Mouse (Mus musculus) mesoderm, embryonic 11.5 days (tissue): Measurements from ENCODE around the gene Rhbdf1.

Experiments used
- DNase-seq: peaks from one replicate; pipeline ENCODE4 v3.0.0-alpha.2; 2012; ENCODE audit warnings: low read depth, low spot score

Rhbdf1 gene

GRCm38 (mm10) chr11:32238093-32238860, 16.2 kb upstream of the Rhbdf1 start:
- peak; percentile 66 for DNase-seq

GRCm38 (mm10) chr11:32237411-32237795, 15.3 kb upstream of the Rhbdf1 start:
- no peak for DNase-seq

- DNase-seq: peak; percentile 44
These were observed 14.8 kb upstream of the Rhbdf1 start for GRCm38 (mm10) chr11:32236712-32237410.

DNA sequence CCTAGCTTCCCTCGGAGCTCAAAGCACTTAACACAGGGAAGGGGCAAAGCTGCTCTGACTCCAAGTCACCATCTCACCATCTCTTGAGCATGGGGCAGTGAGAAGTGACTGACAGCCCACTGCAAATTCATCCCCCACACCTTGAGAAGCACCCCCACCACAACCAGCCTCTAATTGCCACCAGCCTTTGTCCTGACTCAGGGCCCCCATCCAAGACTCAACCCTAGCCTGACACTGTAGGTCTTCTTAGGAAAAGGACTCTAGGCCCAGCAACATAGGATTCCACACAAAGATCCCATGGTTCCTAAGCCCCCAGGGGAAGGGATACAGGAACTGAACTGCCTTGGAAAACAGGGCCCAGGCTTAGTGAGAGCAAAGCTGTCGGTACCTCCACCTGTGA, 14.0 kb upstream of the Rhbdf1 start:
- DNase-seq: no peak

DNA sequence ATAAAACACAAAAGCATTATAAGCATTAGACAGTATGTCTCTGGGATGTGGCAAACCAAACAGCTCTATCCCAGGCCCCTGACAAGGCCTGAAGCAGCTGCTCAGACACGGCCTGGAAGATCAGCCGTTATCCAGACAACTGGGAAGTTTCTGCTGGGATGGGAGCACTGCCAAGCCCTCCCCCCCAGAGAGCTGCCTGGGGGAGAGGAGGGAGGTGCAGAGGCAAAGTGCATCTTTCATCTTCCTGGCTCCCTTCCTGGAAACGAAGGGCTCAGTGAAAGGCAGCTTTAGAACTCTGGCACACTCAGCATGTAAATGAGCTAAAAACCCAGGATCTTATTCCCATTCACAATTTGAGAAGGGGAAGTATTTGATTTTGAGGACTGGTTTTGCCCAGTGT, 13.5 kb upstream of the Rhbdf1 start:
- DNase-seq: no peak

DNA sequence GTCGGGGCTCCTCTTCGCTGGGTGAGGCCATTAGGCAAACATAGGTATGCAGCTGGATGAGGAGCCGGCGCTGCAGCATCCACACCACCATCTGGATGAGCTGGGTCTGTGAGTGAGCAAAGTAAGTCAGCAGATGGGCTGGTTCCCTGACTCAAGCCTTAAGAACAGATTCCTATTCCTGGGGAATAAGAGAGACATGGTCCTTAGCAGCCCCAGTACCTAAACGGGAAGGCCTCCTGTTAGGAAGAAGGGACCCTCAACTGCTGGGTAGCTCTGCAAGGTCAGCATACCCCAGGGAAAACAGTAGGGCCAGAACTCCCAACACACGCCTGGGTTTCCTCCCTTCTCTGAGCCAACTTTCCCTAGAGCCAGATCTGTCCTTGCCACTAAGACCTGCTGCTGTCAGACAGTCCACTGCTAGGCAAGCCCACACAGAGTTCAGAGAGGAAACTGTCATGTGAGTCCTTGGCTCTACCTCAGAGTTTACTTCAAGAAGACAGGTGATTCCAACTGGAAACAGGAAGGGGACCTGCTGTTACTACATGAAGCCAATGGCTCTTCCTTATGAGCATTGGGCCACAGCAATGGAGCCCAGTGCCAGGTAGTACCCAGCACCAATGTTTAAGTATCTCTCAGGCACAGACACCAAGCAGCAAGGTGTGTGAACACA, 12.9 kb upstream of the Rhbdf1 start:
- DNase-seq: no peak

DNA sequence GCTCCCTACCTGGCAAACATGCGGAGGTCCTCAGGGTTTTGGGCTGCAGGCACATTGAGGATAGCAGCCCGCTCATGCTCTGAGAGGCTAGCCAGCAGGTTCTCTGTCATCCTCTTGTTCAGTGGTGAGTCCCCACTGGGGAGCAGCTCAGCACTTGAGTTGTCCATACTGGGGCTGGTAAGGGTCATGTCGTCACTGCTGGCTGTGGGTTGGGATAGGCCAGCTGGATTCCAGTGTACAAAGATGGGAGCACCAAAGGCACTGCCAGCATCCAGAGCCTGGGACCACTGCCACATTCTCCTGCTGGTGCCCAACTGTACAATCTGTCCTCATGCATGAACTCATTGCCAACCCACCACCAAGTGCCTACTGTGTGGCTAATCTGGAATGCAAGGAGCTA, 11.8 kb upstream of the Rhbdf1 start:
- no peak for DNase-seq

- DNase-seq: no peak
These were observed 10.7 kb upstream of the Rhbdf1 start for GRCm38 (mm10) chr11:32232848-32233247.

GRCm38 (mm10) chr11:32231125-32231524, 9.0 kb upstream of the Rhbdf1 start:
- no peak for DNase-seq

DNA sequence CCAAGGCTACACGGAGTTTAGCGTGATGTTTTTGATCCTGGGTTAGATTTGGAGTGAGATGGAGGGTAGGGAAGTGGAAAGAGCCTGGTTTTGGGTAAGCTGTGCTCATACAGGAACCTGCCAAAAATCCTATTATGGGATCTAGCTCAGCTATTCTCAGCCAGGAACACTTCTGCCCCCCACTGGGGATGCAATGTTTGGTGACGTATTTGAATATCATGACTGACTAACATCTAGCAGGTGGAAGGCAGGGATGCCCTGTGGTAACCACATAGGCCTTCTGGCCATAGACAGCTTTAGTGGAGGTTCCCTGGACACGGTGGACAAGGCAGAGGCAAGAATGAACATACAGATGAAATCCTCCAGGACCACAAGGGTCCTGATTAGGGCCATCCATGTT, 8.1 kb upstream of the Rhbdf1 start:
- no peak for DNase-seq

DNA sequence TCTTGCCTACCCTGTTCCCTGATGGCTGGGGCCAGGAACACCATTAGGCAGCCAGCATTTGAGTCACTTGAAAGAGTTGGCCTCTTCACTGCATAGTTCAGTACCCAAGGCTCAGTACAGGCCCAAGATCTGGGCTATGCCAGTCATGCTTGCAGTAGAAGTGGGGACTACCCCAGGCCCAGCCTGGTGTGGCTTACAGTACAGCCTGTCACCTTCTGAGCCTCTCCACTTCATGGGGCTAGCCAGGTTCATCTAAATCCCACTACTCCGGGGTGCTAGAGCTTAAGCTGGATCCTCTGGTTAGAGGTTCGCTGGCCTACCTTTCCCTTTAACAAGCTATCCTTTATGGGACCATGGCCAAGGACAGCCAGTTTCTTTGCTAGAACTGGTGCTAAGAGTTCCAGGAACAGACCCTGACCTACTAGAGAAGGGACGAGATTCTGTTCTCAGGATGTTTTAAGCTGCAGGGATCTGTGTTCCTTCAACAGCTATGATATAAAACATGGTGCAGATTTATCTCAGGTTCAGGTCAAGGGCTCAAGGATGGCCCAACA, 6.3 kb upstream of the Rhbdf1 start:
- DNase-seq: no peak

- no peak for DNase-seq
These were observed 5.5 kb upstream of the Rhbdf1 start for GRCm38 (mm10) chr11:32227555-32227954.

- DNase-seq: no peak
These were observed 4.9 kb upstream of the Rhbdf1 start for GRCm38 (mm10) chr11:32227041-32227440.

DNA sequence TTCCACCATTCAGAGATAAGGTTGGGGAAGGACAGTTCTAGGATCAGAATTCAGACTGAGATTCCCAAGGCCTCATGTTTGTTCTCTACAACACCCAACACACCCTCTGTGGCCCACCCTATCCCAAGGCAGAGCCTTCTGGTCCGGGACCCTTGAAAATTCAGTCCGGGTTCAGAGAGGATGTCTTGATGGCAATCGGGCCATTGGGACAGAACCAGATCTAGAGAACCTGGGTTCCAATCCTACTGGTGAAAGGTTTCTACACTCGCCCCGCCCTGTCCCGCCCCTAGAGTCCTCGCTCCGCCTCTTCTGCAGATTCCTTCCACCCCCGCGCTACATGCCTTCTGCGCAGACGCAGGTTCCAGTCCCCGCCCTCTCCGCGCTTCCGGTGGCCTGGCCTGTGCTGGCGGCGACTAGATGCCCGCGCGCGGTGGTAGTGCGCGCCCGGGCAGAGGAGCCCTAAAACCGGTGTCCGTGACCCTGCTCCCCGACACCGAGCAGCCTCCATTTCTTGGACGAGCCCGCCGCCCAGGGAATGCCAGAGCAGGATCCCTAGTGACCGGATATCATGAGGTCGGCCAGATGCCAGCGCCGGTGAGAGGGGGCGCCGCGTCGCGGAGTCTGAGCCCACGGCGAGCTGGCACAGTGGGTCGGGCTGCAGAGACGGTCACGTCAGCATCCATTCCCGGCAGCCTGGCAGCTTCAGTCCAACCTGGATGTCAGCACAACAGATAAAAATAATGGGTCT, 4.2 kb upstream of the Rhbdf1 start, which contains the start of gene Mpg:
Gene Mpg (plus strand): TSS at position 382 of the 748 bp plus-strand sequence.
- DNase-seq: peak; percentile 89

GRCm38 (mm10) chr11:32225222-32226104, 3.4 kb upstream of the Rhbdf1 start:
- DNase-seq: no peak

DNA sequence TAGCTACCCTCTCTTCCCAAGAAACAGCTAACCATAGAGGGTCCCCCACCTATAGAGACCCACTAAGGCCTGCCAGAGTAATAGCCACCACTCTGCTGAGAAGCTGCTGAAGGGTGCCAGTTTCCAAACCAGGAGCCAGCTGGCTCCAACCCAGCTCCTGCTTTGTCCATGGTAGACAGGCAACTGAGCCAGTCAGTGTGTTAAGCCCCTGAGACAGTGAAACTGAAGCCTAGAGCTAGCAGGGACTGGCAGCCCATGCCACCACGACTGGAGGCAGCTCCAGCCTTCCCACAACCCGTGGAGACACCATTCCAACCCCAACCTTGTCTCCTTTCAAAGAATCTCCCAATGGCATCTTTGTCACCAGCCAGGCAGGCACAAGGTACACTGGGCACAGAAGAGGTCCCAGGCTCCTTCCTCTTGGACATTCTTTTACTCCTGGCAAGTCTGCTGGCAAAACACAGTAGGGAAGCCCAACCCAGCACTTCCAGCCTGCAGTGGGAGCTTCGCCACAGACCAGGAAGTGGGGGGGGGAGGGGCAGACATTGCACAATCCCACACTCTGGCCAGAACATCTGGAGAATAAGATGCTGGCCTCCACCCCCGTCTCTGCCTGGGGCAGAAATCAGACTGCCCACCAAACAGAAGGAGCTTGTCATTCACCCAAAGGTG, 2.5 kb upstream of the Rhbdf1 start:
- DNase-seq: no peak

DNA sequence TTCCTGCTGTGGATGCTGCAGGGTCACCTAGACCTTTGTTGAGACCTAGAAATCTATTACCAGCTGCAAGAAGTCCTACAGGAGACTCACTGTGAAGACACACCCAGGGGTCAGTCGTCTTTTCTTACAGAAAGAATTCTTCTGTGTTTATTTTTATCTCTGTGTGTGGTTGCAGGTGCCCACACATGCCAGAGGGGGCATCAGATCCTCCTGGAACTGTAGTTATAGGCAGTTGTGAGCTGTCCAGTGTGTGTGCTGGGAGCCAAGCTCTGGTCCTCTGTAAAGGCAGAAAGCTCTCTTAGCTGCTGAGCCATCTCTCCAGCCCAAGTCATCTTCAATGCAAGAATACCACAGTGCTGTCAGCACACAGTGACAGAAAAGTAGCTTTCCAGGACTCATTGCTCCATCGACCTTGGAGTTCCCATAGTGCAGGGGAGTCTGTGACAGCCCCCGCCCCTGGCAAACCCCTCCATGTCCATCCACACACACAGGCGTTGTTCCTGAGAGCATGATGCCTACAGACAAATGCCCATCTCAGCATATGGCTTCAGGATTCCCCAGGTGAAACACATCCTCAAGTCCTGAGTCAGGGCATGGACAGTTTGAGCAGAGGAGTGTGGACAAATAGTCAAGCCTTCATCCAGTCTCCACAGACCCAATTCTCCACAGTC, 1.3 kb upstream of the Rhbdf1 start:
- DNase-seq: no peak

GRCm38 (mm10) chr11:32222570-32223194, 582 bp upstream of the Rhbdf1 start:
- DNase-seq: no peak
